Mouse (Mus musculus) lung, embryonic 14.5 days (tissue): ENCODE results near the gene Babam2. TPM values are rescaled to one million over a fixed set of nuclear protein-coding genes. Genes with fewer than 3 reads are reported as not detected.

Experiments
- ATAC-seq: fragments of 200-750 bp; cut with Nextera tagmentation; 2 replicates; pipeline ENCODE4 v1.8.0; 2017; ENCODE audit warnings: mild to moderate bottlenecking, moderate TSS enrichment, moderate library complexity; ENCODE audit not compliant: insufficient read depth
- DNase-seq: peaks from one replicate; pipeline ENCODE4 v3.0.0-alpha.2; 2015
- H3K27ac ChIP-seq: fragments of 300-500 bp; sonication (generic); 2 replicates; pipeline ENCODE4 v1.5.1; 2014; ENCODE audit warnings: low read depth, mild to moderate bottlenecking, moderate library complexity
- H3K27me3 ChIP-seq: fragments of 300-500 bp; sonication (generic); 2 replicates; pipeline ENCODE4 v1.6.1; 2014; ENCODE audit warnings: low read length, control low read depth; ENCODE audit not compliant: insufficient read depth
- H3K36me3 ChIP-seq: fragments of 300-500 bp; sonication (generic); 2 replicates; pipeline ENCODE4 v1.6.1; 2014; ENCODE audit warnings: control low read depth; ENCODE audit not compliant: insufficient read depth
- H3K4me1 ChIP-seq: fragments of 300-500 bp; sonication (generic); 2 replicates; pipeline ENCODE4 v1.6.1; 2014; ENCODE audit warnings: antibody characterized with exemption, control low read depth; ENCODE audit not compliant: insufficient read depth
- H3K4me2 ChIP-seq: fragments of 300-500 bp; sonication (generic); 2 replicates; pipeline ENCODE4 v1.6.1; 2014; ENCODE audit warnings: mild to moderate bottlenecking
- H3K4me3 ChIP-seq: fragments of 300-500 bp; sonication (generic); 2 replicates; pipeline ENCODE4 v1.5.1; 2014; ENCODE audit warnings: low read depth, low read length
- H3K9ac ChIP-seq: fragments of 300-500 bp; sonication (generic); 2 replicates; pipeline ENCODE4 v1.6.1; 2014
- H3K9me3 ChIP-seq: fragments of 300-500 bp; sonication (generic); 2 replicates; pipeline ENCODE4 v1.6.1; 2016; ENCODE audit warnings: low read depth, low read length, control low read depth
- CTCF ChIP-seq: IDR thresholded peaks from 2 replicates; pipeline ENCODE4 v1.5.1; 2016; ENCODE audit warnings: antibody characterized with exemption, low read depth
- WGBS: fragments of 180-500 bp; shearing (Covaris S2); extraction: QIAGEN DNeasy Blood & Tissue Kit; methylation state at CpG from one replicate; pipeline ENCODE4 v1.1.7; 2014; 5-methylcytosine and 5-hydroxymethylcytosine counted together
- polyA plus RNA-seq: library from polyadenylated mRNA; unstranded; fragments of >200 nt; fragmentation: Nextera tagmentation; extraction: Ambion mirVana; gene quantifications from 2 replicates; pipeline ENCODE4 v1.2.1, GENCODE M21; 2014

Gene Babam2
- polyA plus RNA-seq, 1 experiment from 2014 or later, result 39.2 TPM

DNA sequence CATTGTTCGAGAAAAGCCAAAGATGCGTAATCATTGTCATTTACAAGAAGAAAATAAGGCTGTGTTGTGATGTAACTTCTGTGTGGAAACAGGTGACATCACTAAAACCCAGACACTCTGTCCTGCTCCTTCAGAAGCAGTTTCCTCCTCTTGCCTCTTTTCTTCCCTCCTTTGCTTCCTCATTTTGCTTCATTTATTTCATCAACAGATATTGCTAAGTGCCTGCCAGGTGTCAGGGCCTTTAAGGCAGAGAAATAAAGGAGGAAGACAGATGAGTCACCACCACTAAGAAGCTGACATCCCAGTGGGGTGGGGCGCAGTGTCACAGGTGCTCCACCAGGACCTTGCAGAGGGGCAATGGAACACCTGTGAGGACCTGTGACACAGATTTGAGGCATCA, 258.9 kb downstream of the Babam2 start:
- Histone ChIP-seq H3K27ac (no peak overlapping the region), H3K36me3 (no peaks in the 10 kb centered on the region), H3K9ac (no peak overlapping the region), H3K27me3 (no peaks in the 10 kb centered on the region), H3K9me3 (no peaks in the 10 kb centered on the region), H3K4me3 (no peak overlapping the region), H3K4me2 (no peak overlapping the region), H3K4me1 (no peaks in the 10 kb centered on the region)
- WGBS, result 93% methylated on average over 3 of the region's 3 CpGs
- TF ChIP-seq CTCF, result no peak
- DNase-seq (no peak), ATAC-seq (no peak)

GRCm38 (mm10) chr5:31959886-31960285, 262.4 kb downstream of the Babam2 start:
- H3K4me3 ChIP-seq, result no peak overlapping the region
- H3K9me3 ChIP-seq, result no peaks in the 10 kb centered on the region
- no peak overlapping the region for H3K9ac ChIP-seq
- no peaks in the 10 kb centered on the region for H3K4me1 ChIP-seq
- no peak overlapping the region for H3K27ac ChIP-seq
- ATAC-seq (no peak), DNase-seq (no peak)
- no peaks in the 10 kb centered on the region for H3K27me3 ChIP-seq
- H3K36me3 ChIP-seq, result no peaks in the 10 kb centered on the region
- H3K4me2 ChIP-seq, result no peak overlapping the region
- no peak for TF ChIP-seq CTCF
- 95% methylated on average over 8 of the region's 8 CpGs for WGBS

GRCm38 (mm10) chr5:31961423-31961822, 263.9 kb downstream of the Babam2 start:
- Histone ChIP-seq H3K4me2 (no peak overlapping the region), H3K27ac (no peak overlapping the region), H3K9me3 (no peaks in the 10 kb centered on the region), H3K27me3 (no peaks in the 10 kb centered on the region), H3K4me1 (no peaks in the 10 kb centered on the region), H3K4me3 (no peak overlapping the region), H3K36me3 (no peaks in the 10 kb centered on the region), H3K9ac (no peak overlapping the region)
- DNase-seq, result no peak
- 29% methylated on average over 2 of the region's 2 CpGs for WGBS
- ATAC-seq, result no peak
- TF ChIP-seq CTCF, result no peak

GRCm38 (mm10) chr5:31962346-31962745, 264.9 kb downstream of the Babam2 start:
- Histone ChIP-seq H3K9me3 (no peaks in the 10 kb centered on the region), H3K4me1 (no peaks in the 10 kb centered on the region), H3K4me2 (no peak overlapping the region), H3K27me3 (no peaks in the 10 kb centered on the region), H3K36me3 (no peaks in the 10 kb centered on the region), H3K27ac (no peak overlapping the region), H3K4me3 (no peak overlapping the region), H3K9ac (no peak overlapping the region)
- DNase-seq (no peak), ATAC-seq (no peak)
- WGBS, result 73% methylated on average over 3 of the region's 3 CpGs
- TF ChIP-seq CTCF, result no peak

DNA sequence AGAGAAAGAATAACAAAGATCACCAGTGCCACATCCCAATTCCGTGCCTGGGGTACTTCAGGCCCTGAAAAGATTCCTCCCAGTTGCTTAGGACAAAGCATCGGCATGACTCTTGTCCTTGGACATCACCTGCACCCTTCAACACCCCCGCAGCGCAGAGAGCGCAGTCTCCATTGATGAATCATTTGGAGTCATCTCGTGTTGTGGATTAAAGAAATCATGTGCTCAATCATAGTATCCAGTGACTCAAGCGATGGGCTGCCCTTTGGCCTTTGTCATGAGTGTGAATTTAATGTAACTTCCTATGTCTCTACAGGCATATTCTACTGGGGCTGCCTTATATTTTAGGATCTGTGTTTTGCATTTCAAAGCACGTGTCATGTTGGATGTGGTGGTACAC, 265.9 kb downstream of the Babam2 start:
- no peak overlapping the region for H3K4me3 ChIP-seq
- no peaks in the 10 kb centered on the region for H3K36me3 ChIP-seq
- H3K9me3 ChIP-seq, result no peaks in the 10 kb centered on the region
- no peak overlapping the region for H3K9ac ChIP-seq
- no peaks in the 10 kb centered on the region for H3K27me3 ChIP-seq
- no peak for TF ChIP-seq CTCF
- H3K4me2 ChIP-seq, result no peak overlapping the region
- no peak overlapping the region for H3K27ac ChIP-seq
- DNase-seq (no peak), ATAC-seq (no peak)
- WGBS, result 69% methylated on average over 8 of the region's 8 CpGs
- no peaks in the 10 kb centered on the region for H3K4me1 ChIP-seq

DNA sequence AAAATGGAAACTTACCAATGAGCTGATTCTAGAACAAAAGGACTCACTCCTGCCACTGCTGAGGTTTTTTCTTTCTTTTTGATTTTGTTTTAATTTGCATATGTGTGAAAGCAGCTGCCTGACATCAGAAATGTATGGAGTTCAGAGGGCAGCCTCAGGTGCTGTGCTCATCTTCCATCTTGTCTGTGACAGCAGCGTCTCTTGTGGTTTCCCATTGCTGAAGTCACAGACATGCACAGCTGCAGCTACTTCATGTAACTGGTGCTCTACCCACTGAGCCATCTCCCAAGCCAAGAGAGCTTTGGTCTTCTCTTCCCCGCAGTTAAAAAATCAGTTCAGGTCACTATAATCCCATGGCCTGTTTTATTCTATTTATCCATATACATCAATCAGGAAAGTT, 266.4 kb downstream of the Babam2 start:
- no peak for TF ChIP-seq CTCF
- Histone ChIP-seq H3K4me2 (no peak overlapping the region), H3K36me3 (no peaks in the 10 kb centered on the region), H3K9me3 (no peaks in the 10 kb centered on the region), H3K4me3 (no peak overlapping the region), H3K27ac (no peak overlapping the region), H3K4me1 (no peaks in the 10 kb centered on the region), H3K27me3 (no peaks in the 10 kb centered on the region), H3K9ac (no peak overlapping the region)
- ATAC-seq, result no peak
- no peak for DNase-seq
- 65% methylated on average over 2 of the region's 2 CpGs for WGBS

DNA sequence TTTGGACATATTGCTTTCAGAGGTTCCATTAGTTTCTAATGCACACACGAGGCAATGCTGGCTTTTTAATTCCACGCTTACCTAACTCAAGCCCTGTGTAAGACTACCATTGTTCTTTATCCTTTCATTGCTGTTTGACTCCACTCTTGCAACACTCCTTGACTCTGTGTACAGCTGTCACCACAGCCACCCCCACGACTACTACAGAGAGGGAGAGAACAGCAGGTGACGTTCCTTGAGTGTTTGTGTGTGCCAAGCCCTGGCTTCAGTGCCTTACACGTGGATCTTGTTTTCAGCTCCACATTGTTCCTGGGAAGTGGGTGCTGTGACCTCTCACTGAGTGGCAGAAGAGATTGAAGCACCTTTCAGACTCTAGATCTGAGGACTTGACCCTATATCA, 269.3 kb downstream of the Babam2 start:
- no peak for TF ChIP-seq CTCF
- no peaks in the 10 kb centered on the region for H3K27me3 ChIP-seq
- 59% methylated on average over 5 of the region's 5 CpGs for WGBS
- no peaks in the 10 kb centered on the region for H3K36me3 ChIP-seq
- H3K9ac ChIP-seq, result no peak overlapping the region
- ATAC-seq, result no peak; the same call in 1 of the 2 replicates
- no peaks in the 10 kb centered on the region for H3K9me3 ChIP-seq
- no peak overlapping the region for H3K4me3 ChIP-seq
- no peak overlapping the region for H3K27ac ChIP-seq
- no peak overlapping the region for H3K4me2 ChIP-seq
- H3K4me1 ChIP-seq, result no peaks in the 10 kb centered on the region
- DNase-seq, result no peak

GRCm38 (mm10) chr5:31967526-31967925, 270.0 kb downstream of the Babam2 start:
- DNase-seq (no peak), ATAC-seq (no peak)
- no peak for TF ChIP-seq CTCF
- Histone ChIP-seq H3K27me3 (no peaks in the 10 kb centered on the region), H3K9me3 (no peaks in the 10 kb centered on the region), H3K4me2 (no peak overlapping the region), H3K36me3 (no peaks in the 10 kb centered on the region), H3K4me3 (no peak overlapping the region), H3K9ac (no peak overlapping the region), H3K27ac (no peak overlapping the region), H3K4me1 (no peaks in the 10 kb centered on the region)
- 79% methylated on average over 4 of the region's 4 CpGs for WGBS
